Mouse (Mus musculus) CH12.LX (cell line): ENCODE results near the gene Tjap1.

Experiments used
- CHD1 ChIP-seq: IDR thresholded peaks from 2 replicates; pipeline ENCODE4 v1.6.1; 2012; ENCODE audit warnings: low read depth, low read length, improper control_type of control experiment, inconsistent platforms
- CTCF ChIP-seq, 2 experiments: IDR thresholded peaks in 1 of 2; conservative IDR thresholded peaks in 1 of 2; 2 replicates each; pipeline ENCODE4 v1.5.1; 2011 to 2012; ENCODE audit warnings: low read depth in 2 of 2, low read length in 2 of 2, improper control_type of control experiment in 1 of 2, inconsistent platforms in 1 of 2, mild to moderate bottlenecking in 1 of 2, moderate library complexity in 1 of 2
- EP300 ChIP-seq: IDR thresholded peaks from 2 replicates; pipeline ENCODE4 v1.6.1; 2011; ENCODE audit warnings: low read length, improper control_type of control experiment
- MAZ ChIP-seq: IDR thresholded peaks from 2 replicates; pipeline ENCODE4 v1.6.1; 2012; ENCODE audit warnings: low read depth, mild to moderate bottlenecking, inconsistent platforms, low read length, improper control_type of control experiment, moderate library complexity
- MXI1 ChIP-seq: IDR thresholded peaks from 2 replicates; pipeline ENCODE4 v1.6.1; 2011; ENCODE audit warnings: mild to moderate bottlenecking, low read depth, low read length, improper control_type of control experiment
- MYC ChIP-seq: IDR thresholded peaks from 2 replicates; pipeline ENCODE4 v1.6.1; 2011; ENCODE audit warnings: low read depth, mild to moderate bottlenecking, improper control_type of control experiment, low read length
- NRF1 ChIP-seq: IDR thresholded peaks from 2 replicates; pipeline ENCODE4 v1.6.1; 2014; ENCODE audit warnings: low read depth, mild to moderate bottlenecking, inconsistent platforms, low read length, improper control_type of control experiment, moderate library complexity
- POLR2A ChIP-seq: IDR thresholded peaks from 2 replicates; pipeline ENCODE4 v1.6.1; 2011; ENCODE audit warnings: low read depth, mild to moderate bottlenecking, improper control_type of control experiment, low read length
- RCOR1 ChIP-seq: conservative IDR thresholded peaks from 2 replicates; pipeline ENCODE4 v1.6.1; 2012; ENCODE audit warnings: low read depth, mild to moderate bottlenecking, inconsistent platforms, low read length, improper control_type of control experiment
- TCF12 ChIP-seq: IDR thresholded peaks from 2 replicates; pipeline ENCODE4 v1.6.1; 2014; ENCODE audit warnings: low read depth, mild to moderate bottlenecking, inconsistent platforms, low read length, improper control_type of control experiment

GRCm38 (mm10) chr17:46313135-46313715, 30.4 kb upstream of the Tjap1 start:
- TF ChIP-seq CTCF (conservative IDR thresholded peaks at IDR 0.05 in 1 of 2, IDR thresholded peaks at IDR 0.05 in 1 of 2; ENCODE audit: low read depth in 2 of 2, low read length in 2 of 2), result no peak
- no peak for TF ChIP-seq MXI1
- no peak for TF ChIP-seq POLR2A
- TF ChIP-seq RCOR1, result no peak
- TF ChIP-seq EP300, result no peak
- no peak for TF ChIP-seq TCF12
- TF ChIP-seq NRF1, result no peak
- TF ChIP-seq MYC, result no peak
- no peak for TF ChIP-seq CHD1
- no peak for TF ChIP-seq MAZ
